Mouse (Mus musculus) left cerebral cortex, adult 8-10 months (tissue): Measurements from ENCODE around the gene Mslnl. TPM values are rescaled to one million over a fixed set of nuclear protein-coding genes. Genes with fewer than 3 reads are reported as not detected.
A peak's percentile ranks its signal among the peaks of the same experiment; 100 is the strongest.

ENCODE experiments used
- DNase-seq, 2 experiments: peaks; one replicate each; pipeline ENCODE4 v3.0.0; 2022; ENCODE audit warnings: low spot score in 2 of 2
- total RNA-seq, 4 experiments: library from RNA; stranded (reverse); gene quantifications; 2 replicates each; pipeline ENCODE4 v1.2.4; 2022

The Mslnl gene
- total RNA-seq, 4 experiments from 2014 or later = 0.30 to 1.1 (median 0.70) TPM

DNA sequence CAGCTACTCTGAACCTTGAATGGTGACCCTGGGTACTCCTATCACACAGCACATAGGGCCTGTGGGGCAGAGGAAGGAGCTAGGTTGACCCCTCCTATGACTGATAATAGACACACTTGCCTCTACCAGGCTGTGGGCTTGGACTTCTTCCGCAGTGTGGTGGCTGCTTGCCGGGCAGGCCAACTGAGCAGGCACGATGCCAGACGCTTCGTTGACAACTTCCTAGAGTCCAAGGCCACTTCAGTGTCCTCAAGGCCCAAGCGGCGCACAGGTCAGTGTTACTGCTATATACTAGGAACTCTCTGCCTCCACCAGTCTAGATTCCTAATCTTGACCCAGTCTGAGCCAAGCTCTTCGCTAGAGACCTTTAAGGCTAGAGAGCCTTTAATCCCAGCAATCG lies 8.0 kb downstream of the Mslnl start:
- no peak for DNase-seq

- no peak for DNase-seq
Measured at GRCm38 (mm10) chr17:25744311-25744710, 8.5 kb downstream of the Mslnl start.

DNA sequence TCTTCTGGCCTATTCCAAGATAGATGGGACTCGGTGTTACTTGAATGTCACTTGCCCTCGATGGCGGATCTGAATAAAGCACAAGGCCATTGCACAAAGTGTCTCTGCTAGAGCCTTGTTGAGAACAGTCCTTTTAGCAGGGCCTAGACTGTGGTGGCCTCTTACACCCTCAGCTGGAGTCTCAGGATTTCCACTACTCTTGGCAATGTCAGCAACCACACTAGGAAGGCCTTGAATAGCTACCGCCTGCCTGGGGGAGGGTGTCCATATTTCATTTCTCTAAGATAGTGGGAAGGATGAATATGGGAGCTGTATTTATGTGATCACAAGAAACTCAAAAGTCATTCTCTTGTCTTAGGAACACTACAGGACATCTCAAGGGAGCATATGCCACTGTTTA lies 12.4 kb downstream of the Mslnl start:
- DNase-seq = no peak

DNA sequence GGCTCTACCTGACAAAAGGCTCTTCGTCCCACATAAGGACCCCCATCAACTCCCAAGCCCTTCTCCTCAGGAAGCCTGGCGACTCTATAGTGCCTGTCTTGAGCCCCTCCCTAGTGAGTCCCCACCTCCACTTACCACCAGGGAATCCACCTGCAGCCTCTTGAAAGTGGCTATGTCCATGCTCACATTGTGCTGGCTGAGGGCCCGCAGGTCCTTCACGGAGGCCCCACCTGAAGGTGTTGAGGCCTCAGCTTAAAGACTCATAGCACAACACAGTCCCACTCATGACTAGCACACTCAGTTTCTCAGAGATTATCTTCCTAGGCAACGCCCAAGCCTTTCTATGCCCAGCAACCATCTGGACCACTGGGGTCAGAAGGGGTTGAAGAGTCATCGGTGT lies 13.5 kb downstream of the Mslnl start:
- DNase-seq = no peak

DNA sequence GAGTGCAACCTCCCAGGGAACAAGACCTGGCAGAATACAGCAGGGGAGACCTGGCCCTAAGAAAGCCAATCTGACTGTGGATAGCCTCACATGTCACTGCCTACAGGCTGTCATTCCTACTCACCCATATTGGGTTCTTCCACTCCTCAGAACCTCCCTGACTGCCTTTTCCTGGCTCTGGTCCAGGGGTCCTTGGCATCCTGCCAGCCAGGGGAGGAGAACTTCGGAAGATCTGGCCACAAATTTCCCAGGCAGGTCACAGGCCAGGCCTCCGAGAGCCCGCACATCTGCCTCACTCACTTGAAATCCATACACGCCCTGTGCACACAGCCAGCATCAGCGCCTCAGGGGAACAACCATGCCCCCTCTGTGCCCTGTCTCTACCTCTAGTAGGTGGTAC lies 15.6 kb downstream of the Mslnl start:
- no peak for DNase-seq

DNA sequence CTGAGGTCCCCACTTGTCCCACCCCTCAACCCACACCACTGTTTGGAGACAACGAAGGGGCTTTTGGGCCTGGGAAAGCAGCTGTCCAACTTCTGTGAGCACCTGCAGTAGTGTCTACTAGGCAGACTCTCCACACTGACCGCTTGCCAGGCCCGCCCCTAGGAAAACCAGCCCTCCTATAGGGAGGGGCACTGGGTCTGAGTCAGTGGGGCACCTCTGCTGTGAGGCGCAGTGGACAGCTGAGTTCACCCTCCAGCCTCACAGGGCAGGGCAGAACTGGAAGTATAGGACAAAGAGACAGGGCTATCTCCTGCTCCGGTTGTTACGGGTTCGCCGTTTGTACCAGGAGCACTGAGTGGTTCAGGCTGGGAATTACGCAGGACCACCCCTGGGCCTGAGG lies 18.4 kb downstream of the Mslnl start, which contains the start of gene Msln:
Msln (minus strand) TSS at position 138 of the 400 bp plus-strand sequence.
- no peak for DNase-seq

DNA sequence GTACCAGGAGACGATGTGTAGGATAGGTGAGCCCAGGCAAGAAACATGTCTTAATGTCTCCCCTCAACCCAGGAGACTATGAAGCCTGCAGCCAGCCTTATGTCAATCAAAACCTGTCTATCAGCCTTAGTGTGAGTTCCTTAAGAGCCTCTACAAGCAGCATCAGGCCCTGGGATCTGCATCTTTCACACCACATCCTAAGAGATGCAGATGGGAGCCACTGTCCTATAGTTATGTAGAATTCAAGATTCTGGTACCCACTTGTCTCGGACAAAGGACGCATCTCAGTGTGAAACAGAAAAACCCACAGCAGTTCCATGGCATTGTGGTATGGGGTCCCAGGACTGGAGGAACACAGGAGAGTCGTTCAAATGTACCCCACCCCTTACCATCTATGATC lies 19.2 kb downstream of the Mslnl start:
- no peak for DNase-seq

DNA sequence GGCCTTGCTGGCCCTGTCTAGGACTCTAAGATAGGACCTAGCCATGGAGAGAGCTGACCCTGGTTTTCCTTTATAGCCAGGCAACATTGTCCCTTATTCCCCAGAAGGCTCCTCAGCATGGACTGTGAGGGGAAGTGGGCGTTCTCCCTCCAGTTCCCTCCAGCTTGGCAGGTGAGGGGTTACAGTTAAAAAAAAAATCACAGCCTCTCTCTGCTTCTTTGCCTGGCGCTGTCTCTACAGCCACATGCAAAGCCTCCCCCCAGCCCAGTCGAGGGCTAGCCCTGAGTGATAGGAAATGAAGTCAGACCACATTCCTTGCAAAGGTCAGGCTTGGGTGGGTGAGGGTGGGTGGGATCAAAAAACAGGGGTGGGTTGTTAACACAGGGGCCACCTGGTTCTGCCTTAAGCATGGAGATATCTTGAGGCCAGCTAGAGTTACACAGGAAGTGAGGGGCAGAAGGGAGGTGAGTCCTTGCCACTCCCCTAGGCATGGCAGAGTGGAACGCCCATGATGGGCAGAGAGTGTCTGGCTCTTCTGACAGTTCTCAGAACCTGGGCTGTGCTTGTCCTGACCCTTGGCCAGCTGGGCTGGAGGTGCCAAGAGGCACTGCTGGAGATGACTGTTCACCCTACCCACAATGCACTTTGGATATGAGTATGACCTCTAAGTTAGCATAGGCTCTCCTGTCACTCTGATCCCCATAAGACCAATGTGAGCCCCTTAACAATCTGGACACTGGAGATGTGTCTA lies 20.0 kb downstream of the Mslnl start:
- DNase-seq = no peak

DNA sequence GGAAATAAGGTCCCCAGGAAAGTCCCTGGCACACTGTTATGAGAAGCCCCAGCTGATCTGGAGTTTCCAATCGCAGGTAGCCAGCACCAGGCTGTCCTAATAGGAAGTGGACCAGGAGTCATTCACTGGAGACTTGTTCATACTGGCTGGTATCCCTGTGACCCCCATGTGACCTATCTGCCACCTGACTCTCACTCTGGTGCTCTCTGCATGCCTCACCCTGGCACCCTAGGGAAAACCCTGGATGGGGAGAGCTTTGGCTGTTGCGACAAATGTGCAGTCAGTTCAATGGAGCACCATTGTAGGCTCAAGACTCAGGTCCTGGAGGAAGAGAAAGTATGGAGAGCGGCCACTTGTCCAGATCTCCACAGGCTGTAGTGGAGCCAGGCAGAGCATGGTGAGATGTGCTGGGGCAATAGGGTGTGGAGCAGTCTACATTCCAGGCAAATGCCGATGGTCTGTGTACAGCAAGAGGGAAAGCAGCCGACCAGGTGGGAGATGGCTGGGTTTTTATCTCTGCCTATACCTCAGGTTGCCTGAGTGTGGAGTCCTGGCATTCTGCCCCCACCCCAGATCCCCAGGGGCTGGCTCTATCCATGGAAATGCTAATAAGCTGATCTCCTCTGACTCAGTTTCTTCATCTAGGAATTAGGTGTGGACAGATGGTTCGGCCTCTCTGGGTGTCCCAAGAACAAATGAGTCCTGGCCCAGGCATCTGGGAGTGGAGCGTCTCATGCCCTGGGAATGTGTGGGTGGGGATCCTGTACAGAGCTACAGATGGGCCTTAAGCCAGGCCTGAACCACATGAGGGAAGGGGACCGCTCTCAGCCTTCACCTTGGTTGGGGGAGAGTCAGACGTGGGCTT lies 20.8 kb downstream of the Mslnl start:
- DNase-seq = no peak

DNA sequence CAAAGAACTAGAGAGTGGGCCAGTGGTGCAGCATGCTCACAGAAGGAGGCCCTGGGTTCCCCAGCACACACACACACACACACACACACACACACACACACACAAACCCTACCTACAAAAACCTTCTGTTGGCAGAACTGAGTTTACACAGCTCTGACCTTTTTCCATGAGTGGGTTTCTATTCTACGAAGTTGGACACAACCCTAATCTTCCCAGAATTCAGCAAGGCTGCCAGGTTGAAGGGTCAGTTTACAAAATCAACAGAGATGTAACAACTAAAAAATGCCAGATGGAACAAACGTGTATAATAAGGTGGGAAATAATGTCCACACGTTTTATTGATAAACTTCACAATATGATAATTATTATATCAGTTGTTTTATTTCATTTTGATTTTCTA lies 21.8 kb downstream of the Mslnl start:
- DNase-seq = no peak

DNA sequence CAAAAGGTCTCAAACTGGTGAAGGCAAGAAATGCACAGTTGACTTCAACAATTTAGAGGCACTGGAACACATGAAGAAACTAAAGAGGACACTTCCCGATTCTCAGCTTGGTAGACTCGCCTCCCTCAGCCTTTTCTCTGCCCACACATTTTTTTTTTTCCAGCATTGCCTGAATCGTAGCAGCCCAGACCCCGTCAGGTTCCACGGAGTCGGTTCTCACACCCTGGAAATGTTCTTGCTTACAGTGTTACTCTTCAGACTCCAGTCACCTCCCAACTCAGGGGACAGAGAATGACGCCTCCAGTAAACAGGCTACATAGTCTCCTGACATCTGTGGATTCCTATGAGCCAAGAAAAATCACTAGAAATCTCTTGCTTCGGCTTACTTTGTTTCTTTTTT lies 24.3 kb downstream of the Mslnl start:
- DNase-seq = no peak

GRCm38 (mm10) chr17:25761561-25761970 lies 25.7 kb downstream of the Mslnl start:
- no peak for DNase-seq

GRCm38 (mm10) chr17:25762591-25762990 lies 26.7 kb downstream of the Mslnl start:
- no peak for DNase-seq

- no peak for DNase-seq
Measured at GRCm38 (mm10) chr17:25765886-25766285, 30.0 kb downstream of the Mslnl start.

GRCm38 (mm10) chr17:25769331-25769730 lies 33.5 kb downstream of the Mslnl start:
- DNase-seq = no peak

- peak; percentile 94 to 97 for DNase-seq
Measured at GRCm38 (mm10) chr17:25773549-25774120, 37.8 kb downstream of the Mslnl start, which contains the start of gene Narfl. Narfl (plus strand) TSS chr17:25773776.

DNA sequence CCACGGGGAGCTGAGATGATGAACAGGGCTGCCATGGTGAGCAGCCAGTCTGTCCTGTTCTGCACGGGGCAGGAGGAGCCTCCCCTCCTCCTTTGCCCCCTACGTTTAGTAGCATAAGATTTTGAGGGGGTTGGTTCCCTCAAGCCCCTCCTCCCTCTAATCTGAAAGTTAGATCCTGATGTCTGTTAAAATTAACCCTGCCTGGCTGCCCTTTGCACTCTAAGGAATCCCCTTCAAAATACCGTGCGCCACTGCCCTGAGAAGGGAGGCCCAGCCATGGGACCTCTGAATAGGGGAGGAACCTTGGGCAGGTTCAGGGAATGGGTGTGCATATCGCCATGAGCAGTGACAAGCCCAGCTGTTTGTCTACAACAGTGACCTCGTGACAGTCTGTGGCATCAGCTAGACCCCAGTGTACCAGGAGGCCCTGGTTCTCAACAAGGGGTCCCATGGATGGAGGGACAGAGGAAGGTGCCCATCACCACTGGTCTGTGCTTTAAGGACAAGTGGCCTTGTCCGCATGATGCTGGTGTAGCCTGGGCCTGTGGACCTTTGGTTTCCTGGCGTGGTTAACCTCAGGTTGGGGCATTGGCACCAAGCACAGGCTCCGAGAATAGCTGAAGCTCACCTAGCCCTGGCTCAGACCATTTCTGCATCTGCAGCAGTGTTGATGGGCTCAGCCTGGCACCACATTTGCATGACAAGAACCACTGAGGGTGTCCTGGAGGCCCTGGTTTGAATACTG lies 39.6 kb downstream of the Mslnl start:
- no peak for DNase-seq

GRCm38 (mm10) chr17:25777948-25778347 lies 42.1 kb downstream of the Mslnl start:
- DNase-seq = no peak

GRCm38 (mm10) chr17:25781339-25781738 lies 45.5 kb downstream of the Mslnl start:
- DNase-seq = no peak

DNA sequence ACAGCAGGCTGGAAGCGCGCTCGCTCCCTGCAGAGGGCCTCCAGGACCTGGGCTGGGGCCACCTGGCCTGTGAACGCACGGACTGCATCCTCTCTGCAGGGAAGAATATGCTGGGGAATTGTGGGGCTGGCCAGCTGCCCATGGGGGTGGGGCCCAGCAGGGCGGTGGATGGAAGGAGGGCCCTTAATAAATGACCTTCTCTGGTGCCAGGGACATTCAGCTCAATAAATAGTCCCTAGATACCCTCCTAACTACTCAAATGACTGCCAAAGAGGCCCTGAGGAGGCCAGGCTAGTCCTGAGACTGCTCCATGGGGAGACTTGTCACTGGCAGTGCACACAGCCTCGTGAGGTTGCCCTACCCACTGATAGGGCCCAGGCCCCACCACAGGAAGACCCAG lies 47.2 kb downstream of the Mslnl start:
- no peak for DNase-seq

GRCm38 (mm10) chr17:25783861-25784574 lies 48.2 kb downstream of the Mslnl start:
- DNase-seq = no peak
